1 mouse cellular context compared by ENCODE assay signal in genomic region chr16:70929651-70930050, GRCm38 (mm10).
TF ChIP-seq lines count a peak whose summit lies in the region.

No protein-coding gene starts in this region.

TF ChIP-seq in MEL, 35 proteins besides CTCF, POLR2A, EP300 and RAD21 (continued from another document):
- TF ChIP-seq HCFC1 (IDR thresholded peaks at IDR 0.05; ENCODE audit: low read depth, low read length) (no peak), ZMIZ1 (IDR thresholded peaks at IDR 0.05; ENCODE audit: low read depth, low read length) (no peak), TBP (IDR thresholded peaks at IDR 0.05; ENCODE audit: low read depth, low read length) (no peak)
